Mouse (Mus musculus): ENCODE measurements around the gene Pla2g4f. TPM values are rescaled to one million over a fixed set of nuclear protein-coding genes. Genes with fewer than 3 reads are reported as not detected.
A peak's percentile ranks its signal among the peaks of the same experiment; 100 is the strongest.

Pla2g4f gene
- total RNA-seq (2021) = not detected
- long read RNA-seq, experiment 1 = 0 reads
- long read RNA-seq, experiment 2 = 0 reads

GRCm38 (mm10) chr2:120313976-120314375 lies at the start of gene Pla2g4f:
Gene Pla2g4f (minus strand): TSS chr2:120314165.
- no peak for DNase-seq (ENCODE audit: low spot score in 2 of 2)

GRCm38 (mm10) chr2:120360425-120360824 lies 46.5 kb upstream of the Pla2g4f start:
- DNase-seq (ENCODE audit: low spot score in 2 of 2) = no peak

GRCm38 (mm10) chr2:120352682-120353646 lies 39.0 kb upstream of the Pla2g4f start, which contains the start of gene Vps39:
Gene Vps39 (minus strand): TSS chr2:120353137.
- peak; percentile 79 to 84 for DNase-seq (ENCODE audit: low spot score in 2 of 2)

- DNase-seq (ENCODE audit: low spot score in 2 of 2) = no peak
Observed at GRCm38 (mm10) chr2:120351321-120351720, 37.4 kb upstream of the Pla2g4f start.

DNA sequence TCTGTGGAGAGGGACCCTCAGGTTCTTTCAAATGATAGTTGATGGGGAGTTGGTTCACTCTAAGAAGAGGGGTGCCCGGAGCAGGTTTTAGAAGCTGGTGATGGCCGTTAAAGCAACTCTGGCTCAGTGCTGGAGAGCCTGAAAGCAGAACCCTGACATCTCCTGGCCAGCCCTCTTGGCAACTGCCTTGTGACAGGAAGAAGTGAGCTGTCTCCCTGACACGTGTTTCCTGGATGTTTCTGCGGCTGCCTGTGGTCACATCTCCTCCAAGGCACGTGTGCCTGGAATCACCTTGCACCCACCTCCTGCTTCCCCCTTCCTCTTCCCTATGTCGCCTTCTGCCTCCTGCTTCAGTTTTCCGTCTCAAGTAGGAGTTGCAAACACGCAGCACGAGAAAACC lies 34.2 kb upstream of the Pla2g4f start:
- no peak for DNase-seq (ENCODE audit: low spot score in 2 of 2)

GRCm38 (mm10) chr2:120341741-120342140 lies 27.8 kb upstream of the Pla2g4f start:
- no peak for DNase-seq (ENCODE audit: low spot score in 2 of 2)

- DNase-seq (ENCODE audit: low spot score in 2 of 2) = no peak
Observed at GRCm38 (mm10) chr2:120337886-120338285, 23.9 kb upstream of the Pla2g4f start.

DNA sequence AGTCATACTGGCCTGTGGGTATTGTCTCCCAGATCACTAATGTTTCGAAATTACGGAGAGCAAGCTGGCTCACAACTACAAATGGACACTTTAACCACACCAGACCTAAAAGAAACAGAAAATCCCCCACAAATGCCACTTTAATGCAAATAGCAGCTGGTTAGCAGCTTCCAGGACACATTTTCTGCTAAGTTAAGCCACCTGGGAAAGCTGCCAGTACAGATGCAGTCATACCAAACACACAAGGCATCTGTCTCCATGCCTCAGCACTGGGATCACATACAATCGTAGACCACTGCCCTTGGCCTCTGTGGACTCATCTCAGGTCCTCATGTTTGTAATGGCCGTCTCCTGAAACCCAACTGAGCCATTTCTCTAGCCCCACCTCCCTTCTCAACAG lies 17.6 kb upstream of the Pla2g4f start:
- DNase-seq (ENCODE audit: low spot score in 2 of 2) = no peak

GRCm38 (mm10) chr2:120315077-120315476 lies 1.1 kb upstream of the Pla2g4f start:
- no peak for DNase-seq (ENCODE audit: low spot score in 2 of 2)

- DNase-seq (ENCODE audit: low spot score in 2 of 2) = no peak
Observed at GRCm38 (mm10) chr2:120314487-120314886, 522 bp upstream of the Pla2g4f start.

GRCm38 (mm10) chr2:120312276-120312825 lies 1.6 kb downstream of the Pla2g4f start:
- no peak for DNase-seq (ENCODE audit: low spot score in 2 of 2)

- DNase-seq (ENCODE audit: low spot score in 2 of 2) = no peak
Observed at GRCm38 (mm10) chr2:120304113-120304512, 9.9 kb downstream of the Pla2g4f start.

DNA sequence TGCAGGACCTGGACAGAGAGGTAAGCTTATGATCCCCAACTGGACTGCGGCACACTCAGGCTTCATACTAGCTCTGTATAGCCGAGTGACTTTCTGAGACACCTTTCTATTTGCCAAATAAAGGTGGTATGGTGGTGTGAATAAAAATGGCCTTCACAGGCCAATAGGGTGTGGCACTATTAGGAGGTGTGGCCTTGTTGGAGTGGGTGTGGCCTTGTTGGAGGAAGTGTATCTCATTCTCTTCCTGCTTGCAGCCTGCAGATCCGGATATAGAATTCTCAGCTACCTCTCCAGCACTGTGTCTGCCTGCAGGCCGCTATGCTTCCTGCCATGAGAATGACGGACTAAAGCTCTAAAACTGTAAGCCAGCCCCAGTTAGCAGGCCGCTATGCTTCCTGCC lies 12.9 kb downstream of the Pla2g4f start:
- no peak for DNase-seq (ENCODE audit: low spot score in 2 of 2)

- no peak for DNase-seq (ENCODE audit: low spot score in 2 of 2)
Observed at GRCm38 (mm10) chr2:120299866-120300265, 14.1 kb downstream of the Pla2g4f start.

DNA sequence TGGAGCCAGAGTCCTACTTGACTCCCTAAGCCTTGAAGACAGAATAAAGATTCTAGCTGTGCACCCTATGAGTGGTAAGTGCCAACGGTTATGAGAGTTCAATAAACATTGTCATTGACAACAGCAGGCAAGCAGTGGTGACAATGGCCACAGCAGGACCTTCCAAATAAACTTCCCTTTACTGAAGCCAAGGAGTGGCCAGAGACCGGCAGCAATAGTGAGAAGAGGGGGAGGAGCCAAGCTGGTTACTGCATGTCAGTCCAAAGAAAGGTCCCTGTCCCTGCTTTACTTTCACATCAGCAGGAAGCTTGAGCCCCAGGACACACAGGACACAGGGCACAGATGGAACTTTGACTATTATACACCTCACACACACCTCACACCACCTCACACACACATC lies 17.8 kb downstream of the Pla2g4f start:
- DNase-seq (ENCODE audit: low spot score in 2 of 2) = no peak

DNA sequence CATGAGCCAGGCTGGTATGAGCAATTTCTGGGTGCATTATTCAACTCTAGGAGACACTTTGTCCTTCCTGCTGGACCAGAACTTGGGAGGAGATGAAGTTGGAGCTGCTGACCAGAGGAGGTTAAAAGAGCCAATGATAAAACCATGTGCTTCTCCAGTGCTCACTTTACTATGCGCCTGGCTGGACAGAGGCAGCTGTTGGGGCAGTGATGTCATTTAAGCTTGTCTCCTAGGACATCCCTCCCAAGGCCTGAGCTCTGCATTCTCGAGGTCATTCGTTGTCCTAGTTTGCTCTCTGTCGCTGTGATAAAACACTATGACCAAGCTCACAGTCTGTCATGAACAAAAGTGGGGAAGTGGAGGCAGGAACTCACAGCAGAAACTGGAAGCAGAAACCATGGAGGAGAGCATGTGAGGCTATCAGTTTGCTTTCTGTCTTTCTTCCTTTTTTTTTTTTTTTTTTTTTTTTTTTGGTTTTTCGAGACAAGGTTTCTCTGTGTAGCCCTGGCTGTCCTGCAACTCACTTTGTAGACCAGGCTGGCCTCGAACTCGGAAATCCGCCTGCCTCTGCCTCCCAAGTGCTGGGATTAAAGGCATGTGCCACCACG lies 22.4 kb downstream of the Pla2g4f start:
- DNase-seq (ENCODE audit: low spot score in 2 of 2) = no peak

DNA sequence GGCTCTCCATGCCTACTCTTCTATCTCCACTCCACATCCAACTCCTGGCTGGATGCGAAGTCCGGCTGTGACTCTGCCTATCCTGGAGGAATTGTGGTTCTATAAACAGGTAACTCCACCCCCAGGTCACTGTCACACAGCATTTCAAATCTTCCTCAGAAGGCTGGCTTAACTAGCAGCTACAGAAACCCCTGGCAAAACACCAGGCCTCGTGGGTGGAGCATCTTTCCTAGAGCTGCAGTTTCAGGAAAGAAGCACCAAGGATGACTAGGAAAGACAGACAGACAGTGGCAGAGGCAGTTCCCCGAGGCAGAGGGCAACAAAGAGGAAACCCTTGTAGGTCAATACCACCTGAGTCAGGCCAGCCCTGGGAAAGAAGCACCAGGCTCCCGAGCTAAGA lies 25.0 kb downstream of the Pla2g4f start, which contains the start of gene Pla2g4d:
TSS of gene Pla2g4d (minus strand) at position 203 of the 400 bp plus-strand sequence.
- no peak for DNase-seq (ENCODE audit: low spot score in 2 of 2)

- no peak for DNase-seq (ENCODE audit: low spot score in 2 of 2)
Observed at GRCm38 (mm10) chr2:120288401-120288800, 25.6 kb downstream of the Pla2g4f start.

DNA sequence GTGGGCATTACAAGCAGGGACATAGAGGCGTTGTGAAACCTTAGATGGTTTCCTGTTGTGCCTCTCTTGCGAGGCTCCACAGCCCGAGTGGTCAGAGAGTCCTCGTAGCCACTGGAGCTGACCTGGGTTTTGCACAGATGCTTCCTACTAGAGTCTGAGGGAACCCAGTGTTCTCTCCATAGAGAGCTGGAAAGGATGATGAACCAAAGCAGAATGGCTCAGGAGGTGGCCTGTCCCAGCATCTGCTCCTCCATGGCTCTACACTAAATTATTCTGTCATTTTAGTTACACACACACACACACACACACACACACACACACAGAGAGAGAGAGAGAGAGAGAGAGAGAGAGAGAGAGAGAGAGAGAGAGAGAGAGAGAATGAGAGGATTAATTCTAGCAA lies 28.3 kb downstream of the Pla2g4f start:
- no peak for DNase-seq (ENCODE audit: low spot score in 2 of 2)

DNA sequence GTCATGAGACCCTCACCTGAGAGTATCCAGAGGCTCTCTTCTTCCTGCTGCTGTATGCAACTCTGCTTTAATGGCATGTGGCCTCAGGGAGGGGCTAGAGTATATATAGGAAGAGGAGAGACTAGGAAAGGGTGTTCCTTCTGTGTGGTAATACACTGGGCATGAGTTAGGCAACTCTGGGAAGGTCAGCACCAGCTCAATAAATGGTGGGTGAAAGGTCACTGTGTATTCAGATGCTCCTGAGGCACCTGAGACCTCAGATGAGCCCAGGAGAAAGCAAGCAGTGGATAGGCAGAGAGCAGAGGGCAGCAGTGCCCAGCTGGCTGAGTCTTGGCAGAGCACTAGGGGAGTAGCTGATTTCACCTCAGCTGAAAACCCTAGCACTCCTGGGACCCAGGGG lies 29.3 kb downstream of the Pla2g4f start:
- DNase-seq (ENCODE audit: low spot score in 2 of 2) = no peak

- DNase-seq (ENCODE audit: low spot score in 2 of 2) = no peak
Observed at GRCm38 (mm10) chr2:120284094-120284493, 29.9 kb downstream of the Pla2g4f start.

DNA sequence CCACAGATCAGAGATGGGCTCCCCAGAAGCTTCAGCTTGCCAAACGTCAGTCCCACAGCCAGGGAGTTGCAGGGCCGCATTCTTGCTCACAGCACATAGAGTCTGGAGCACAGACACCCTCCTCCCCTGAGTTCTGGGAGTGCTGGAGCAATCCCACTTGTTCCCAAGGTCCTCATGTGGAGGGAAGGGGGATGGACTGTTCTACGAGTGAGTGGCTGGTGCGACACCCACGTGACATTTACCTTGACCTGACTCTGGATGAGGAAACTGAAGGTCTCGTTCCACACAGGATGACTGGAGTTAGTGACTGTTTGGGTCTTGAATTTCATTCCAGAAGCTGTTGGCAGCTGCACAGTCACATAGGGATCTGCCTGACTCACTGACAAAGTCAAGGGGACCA lies 30.4 kb downstream of the Pla2g4f start:
- DNase-seq (ENCODE audit: low spot score in 2 of 2) = peak; percentile 34 to 54
